Comparison of ENCODE assay signal across 9 mouse cellular contexts in the genomic region with DNA sequence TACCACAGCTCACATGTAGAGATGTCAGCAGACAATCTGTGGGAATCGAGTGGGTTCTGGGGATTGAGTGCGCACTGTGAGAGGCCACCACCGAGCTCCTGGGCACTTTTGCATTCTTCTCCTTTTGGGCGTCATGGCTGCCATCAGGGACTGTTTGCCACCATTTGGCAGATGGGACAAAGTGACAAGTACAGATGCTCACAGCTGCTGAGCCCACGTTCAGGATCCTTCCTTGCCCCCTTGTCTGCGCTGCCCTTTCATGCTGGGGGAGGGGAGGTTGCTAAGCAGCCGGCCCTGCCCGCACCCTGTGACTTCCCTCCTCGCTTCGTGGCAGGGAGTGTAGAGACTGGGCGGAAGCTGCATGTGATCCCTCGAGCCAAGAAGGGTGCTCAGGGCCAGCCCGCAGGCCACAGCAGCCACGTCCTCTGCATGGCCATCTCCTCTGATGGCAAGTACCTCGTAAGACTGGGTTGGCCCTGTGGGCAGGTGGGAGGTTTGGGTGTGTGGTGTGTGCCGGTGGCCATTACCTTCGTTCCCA. TPM values are rescaled to one million over a fixed set of nuclear protein-coding genes. Genes with fewer than 3 reads are reported as not detected.
"Had no signal": no experiment of that assay in that cellular context is flagged by ENCODE, and none has a peak within 500 bp of the region (broad histone marks: within the 10 kb centered on the region; RNA-seq: fewer than 3 reads in every experiment).

No protein-coding gene starts in this region.

- DNase-seq: kidney, adult 2 months; kidney, postnatal 14 days; layer of hippocampus, postnatal 36 days; lung, postnatal 14 days; thymus, postnatal 25 days had no signal

- ATAC-seq: liver, embryonic 12.5 days had no signal

RNA-seq across cellular contexts. Expression of a gene that starts 17.1 kb away (rescaled TPM):
- total RNA-seq: layer of hippocampus, postnatal 36 days; left cerebral cortex, adult 8-10 months; left cerebral cortex, postnatal 25 days; midbrain, postnatal 0 days had no signal
